Mouse (Mus musculus) E14TG2a.4 (cell line): ENCODE data around the gene Krt17.

Source experiments
- CTCF ChIP-seq: conservative IDR thresholded peaks from 2 replicates; pipeline ENCODE4 v1.5.1; 2014; ENCODE audit warnings: low read length
- NANOG ChIP-seq: IDR thresholded peaks from 2 replicates; pipeline ENCODE4 v1.6.1; 2014; ENCODE audit warnings: borderline replicate concordance, low read length, mixed read lengths

- TF ChIP-seq CTCF, result no peak
- TF ChIP-seq NANOG, result no peak
Measured at GRCm38 (mm10) chr11:100248852-100249465, 11.9 kb downstream of the Krt17 start, which contains the start of gene Krt16.
